Mouse (Mus musculus) cerebellum, adult 2 months (tissue): Measurements from ENCODE around the gene Serpinb1a.

Experiments used
- CTCF ChIP-seq: fragments of 200-500 bp; IDR thresholded peaks from 2 replicates; pipeline ENCODE4 v1.5.1; 2011; ENCODE audit warnings: low read depth, mild to moderate bottlenecking, control low read depth, low read length, moderate library complexity, borderline replicate concordance; ENCODE audit not compliant: insufficient read depth
- POLR2A ChIP-seq: fragments of 200-500 bp; IDR thresholded peaks from 2 replicates; pipeline ENCODE4 v1.6.1; 2011; ENCODE audit warnings: low read length, control low read depth, borderline replicate concordance; ENCODE audit not compliant: insufficient read depth

DNA sequence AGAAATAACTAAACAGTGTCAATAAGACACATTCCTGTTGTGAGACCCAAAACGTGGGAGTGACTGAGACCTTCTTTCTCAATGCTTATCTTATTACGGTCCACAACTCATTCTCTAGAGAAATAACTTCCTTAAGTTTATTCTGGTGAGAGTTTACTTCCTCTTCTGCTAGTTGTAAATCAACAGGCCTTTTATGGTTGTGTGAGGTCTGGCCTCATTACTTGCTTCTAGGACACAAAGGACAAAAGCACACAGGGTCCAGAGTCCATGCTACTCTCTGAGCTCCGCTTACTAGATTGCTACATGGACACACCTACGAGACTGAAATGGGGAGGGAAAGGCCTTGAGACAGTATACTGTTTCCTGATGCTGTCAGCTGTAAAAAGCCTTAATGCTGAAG, 1.9 kb downstream of the Serpinb1a start:
- TF ChIP-seq POLR2A, result no peak
- TF ChIP-seq CTCF, result no peak
